Mouse (Mus musculus): Measurements from ENCODE around the gene Add3. TPM values are rescaled to one million over a fixed set of nuclear protein-coding genes. Genes with fewer than 3 reads are reported as not detected.

The Add3 gene
- polyA plus RNA-seq, 2 experiments: 53.0 to 89.5 TPM

GRCm38 (mm10) chr19:53188724-53189220, 48.5 kb downstream of the Add3 start:
- TF ChIP-seq POLR2A (IDR thresholded peaks at IDR 0.05; ENCODE audit: borderline replicate concordance, extremely low read depth, insufficient read depth, insufficient read length): no peak
- Histone ChIP-seq H3K4me1 (ENCODE audit: control insufficient read depth, insufficient read depth, low read length) (peaks cover 34% of the 10 kb centered on the region), H3K9me3 (ENCODE audit: control insufficient read depth, low read length) (no peaks in the 10 kb centered on the region), H3K4me3 (replicated peaks; ENCODE audit: low read length) (no peak overlapping the region), H3K4me2 (replicated peaks; ENCODE audit: low read depth, low read length, severe bottlenecking) (no peak overlapping the region), H3K9ac (ENCODE audit: low read depth, low read length, severe bottlenecking) (no peak overlapping the region), H3K27me3 (ENCODE audit: control insufficient read depth, insufficient read depth, low read length) (no peaks in the 10 kb centered on the region), H3K27ac (replicated peaks; ENCODE audit: low read depth, low read length) (no peak overlapping the region), H3K36me3 (ENCODE audit: control insufficient read depth, insufficient read depth, low read length) (no peaks in the 10 kb centered on the region)
- DNase-seq (ENCODE audit: low spot score) (no peak), ATAC-seq (ENCODE audit: low FRiP score, low read depth) (no peak)
- WGBS: 86% methylated on average over 5 of the region's 5 CpGs

DNA sequence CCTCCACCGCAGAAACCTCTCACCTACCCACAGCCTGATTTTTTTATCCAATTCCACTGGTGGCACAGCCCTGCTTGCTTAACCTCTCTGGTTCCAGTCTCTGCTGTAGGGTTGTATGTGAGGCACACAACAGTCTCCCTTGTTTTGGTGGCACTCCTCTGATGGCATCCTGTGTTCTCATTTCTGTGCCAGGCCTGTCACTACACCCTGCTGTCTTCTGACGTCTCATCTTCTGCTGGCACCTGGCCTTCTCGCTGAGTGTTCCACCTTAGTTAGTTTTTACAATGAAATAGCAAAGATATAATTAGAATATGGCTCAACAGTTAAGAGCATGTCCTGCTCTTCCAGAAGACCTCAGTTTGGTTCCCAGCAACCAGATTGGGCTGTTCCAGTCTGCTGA, 49.5 kb downstream of the Add3 start:
- no peak for DNase-seq (ENCODE audit: low spot score)
- Histone ChIP-seq H3K9me3 (ENCODE audit: control insufficient read depth, low read length) (no peaks in the 10 kb centered on the region), H3K4me1 (ENCODE audit: control insufficient read depth, insufficient read depth, low read length) (peaks cover 37% of the 10 kb centered on the region), H3K4me2 (replicated peaks; ENCODE audit: low read depth, low read length, severe bottlenecking) (no peak overlapping the region), H3K4me3 (replicated peaks; ENCODE audit: low read length) (no peak overlapping the region), H3K9ac (ENCODE audit: low read depth, low read length, severe bottlenecking) (no peak overlapping the region), H3K36me3 (ENCODE audit: control insufficient read depth, insufficient read depth, low read length) (no peaks in the 10 kb centered on the region), H3K27me3 (ENCODE audit: control insufficient read depth, insufficient read depth, low read length) (no peaks in the 10 kb centered on the region), H3K27ac (replicated peaks; ENCODE audit: low read depth, low read length) (no peak overlapping the region)
- TF ChIP-seq POLR2A (IDR thresholded peaks at IDR 0.05; ENCODE audit: borderline replicate concordance, extremely low read depth, insufficient read depth, insufficient read length): no peak
- ATAC-seq (ENCODE audit: low FRiP score, low read depth): no peak
- 82% methylated on average over 3 of the region's 3 CpGs for WGBS

DNA sequence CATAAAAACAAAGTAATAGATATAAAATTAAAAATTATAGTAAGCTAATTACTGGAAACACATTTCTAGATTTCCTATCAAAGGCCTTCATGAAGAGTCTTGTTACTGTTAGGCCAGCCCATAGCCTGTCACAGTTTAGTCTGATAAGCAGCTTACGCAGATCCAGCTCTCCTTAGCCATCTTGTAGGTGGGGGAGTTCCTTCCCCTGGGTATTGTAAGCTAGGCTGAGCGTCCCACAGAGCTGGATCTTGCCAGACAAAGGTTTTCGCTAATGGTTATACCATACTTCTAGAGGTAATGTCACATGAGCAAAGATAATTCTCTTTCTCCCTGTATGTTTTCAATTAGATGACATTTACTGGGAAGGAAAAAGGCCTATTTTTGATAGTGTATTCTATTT, 50.0 kb downstream of the Add3 start:
- WGBS: 63% methylated on average over 3 of the region's 3 CpGs
- no peak for ATAC-seq (ENCODE audit: low FRiP score, low read depth)

GRCm38 (mm10) chr19:53191867-53192487, 51.7 kb downstream of the Add3 start:
- H3K9ac ChIP-seq (ENCODE audit: low read depth, low read length, severe bottlenecking): no peak overlapping the region
- DNase-seq (ENCODE audit: low spot score): peak; percentile 44
- ATAC-seq (ENCODE audit: low FRiP score, low read depth): peak; percentile 35; the same call in 1 of the 2 replicates
- no peak overlapping the region for H3K4me2 ChIP-seq (replicated peaks; ENCODE audit: low read depth, low read length, severe bottlenecking)
- 29% methylated on average over 6 of the region's 6 CpGs for WGBS
- H3K27ac ChIP-seq (replicated peaks; ENCODE audit: low read depth, low read length): no peak overlapping the region
- no peaks in the 10 kb centered on the region for H3K36me3 ChIP-seq (ENCODE audit: control insufficient read depth, insufficient read depth, low read length)
- H3K27me3 ChIP-seq (ENCODE audit: control insufficient read depth, insufficient read depth, low read length): no peaks in the 10 kb centered on the region
- no peak for TF ChIP-seq POLR2A (IDR thresholded peaks at IDR 0.05; ENCODE audit: borderline replicate concordance, extremely low read depth, insufficient read depth, insufficient read length)
- H3K4me3 ChIP-seq (replicated peaks; ENCODE audit: low read length): no peak overlapping the region
- H3K4me1 ChIP-seq (ENCODE audit: control insufficient read depth, insufficient read depth, low read length): peaks cover 26% of the 10 kb centered on the region
- H3K9me3 ChIP-seq (ENCODE audit: control insufficient read depth, low read length): no peaks in the 10 kb centered on the region

More for the DNA sequence above, 50.0 kb downstream of the Add3 start:
- H3K9me3 ChIP-seq (ENCODE audit: control insufficient read depth, low read length): no peaks in the 10 kb centered on the region
- H3K27ac ChIP-seq (replicated peaks; ENCODE audit: low read depth, low read length): no peak overlapping the region
- peaks cover 37% of the 10 kb centered on the region for H3K4me1 ChIP-seq (ENCODE audit: control insufficient read depth, insufficient read depth, low read length)
- no peak for DNase-seq (ENCODE audit: low spot score)
- no peak overlapping the region for H3K9ac ChIP-seq (ENCODE audit: low read depth, low read length, severe bottlenecking)
- no peak for TF ChIP-seq POLR2A (IDR thresholded peaks at IDR 0.05; ENCODE audit: borderline replicate concordance, extremely low read depth, insufficient read depth, insufficient read length)
- no peak overlapping the region for H3K4me3 ChIP-seq (replicated peaks; ENCODE audit: low read length)
- no peak overlapping the region for H3K4me2 ChIP-seq (replicated peaks; ENCODE audit: low read depth, low read length, severe bottlenecking)
- H3K27me3 ChIP-seq (ENCODE audit: control insufficient read depth, insufficient read depth, low read length): no peaks in the 10 kb centered on the region
- H3K36me3 ChIP-seq (ENCODE audit: control insufficient read depth, insufficient read depth, low read length): no peaks in the 10 kb centered on the region

- ATAC-seq (ENCODE audit: low FRiP score, low read depth): no peak
- WGBS: 88% methylated on average over 2 of the region's 2 CpGs
- Histone ChIP-seq H3K4me3 (replicated peaks; ENCODE audit: low read length) (no peak overlapping the region), H3K4me1 (ENCODE audit: control insufficient read depth, insufficient read depth, low read length) (peaks cover 20% of the 10 kb centered on the region), H3K36me3 (ENCODE audit: control insufficient read depth, insufficient read depth, low read length) (no peaks in the 10 kb centered on the region), H3K4me2 (replicated peaks; ENCODE audit: low read depth, low read length, severe bottlenecking) (no peak overlapping the region), H3K9ac (ENCODE audit: low read depth, low read length, severe bottlenecking) (no peak overlapping the region), H3K27ac (replicated peaks; ENCODE audit: low read depth, low read length) (no peak overlapping the region), H3K27me3 (ENCODE audit: control insufficient read depth, insufficient read depth, low read length) (no peaks in the 10 kb centered on the region), H3K9me3 (ENCODE audit: control insufficient read depth, low read length) (no peaks in the 10 kb centered on the region)
- no peak for DNase-seq (ENCODE audit: low spot score)
- no peak for TF ChIP-seq POLR2A (IDR thresholded peaks at IDR 0.05; ENCODE audit: borderline replicate concordance, extremely low read depth, insufficient read depth, insufficient read length)
Measured at GRCm38 (mm10) chr19:53193190-53193589, 52.9 kb downstream of the Add3 start.
